Mouse (Mus musculus) c-Kit-positive CD71-positive TER-119-negative erythroid progenitor cells, embryonic 14.5 days (primary cell): ENCODE data around the gene Amz2.

Experiments
- DNase-seq: peaks from one replicate; pipeline ENCODE4 v3.0.0-alpha.2; 2013; ENCODE audit warnings: low read depth

Amz2 gene

DNA sequence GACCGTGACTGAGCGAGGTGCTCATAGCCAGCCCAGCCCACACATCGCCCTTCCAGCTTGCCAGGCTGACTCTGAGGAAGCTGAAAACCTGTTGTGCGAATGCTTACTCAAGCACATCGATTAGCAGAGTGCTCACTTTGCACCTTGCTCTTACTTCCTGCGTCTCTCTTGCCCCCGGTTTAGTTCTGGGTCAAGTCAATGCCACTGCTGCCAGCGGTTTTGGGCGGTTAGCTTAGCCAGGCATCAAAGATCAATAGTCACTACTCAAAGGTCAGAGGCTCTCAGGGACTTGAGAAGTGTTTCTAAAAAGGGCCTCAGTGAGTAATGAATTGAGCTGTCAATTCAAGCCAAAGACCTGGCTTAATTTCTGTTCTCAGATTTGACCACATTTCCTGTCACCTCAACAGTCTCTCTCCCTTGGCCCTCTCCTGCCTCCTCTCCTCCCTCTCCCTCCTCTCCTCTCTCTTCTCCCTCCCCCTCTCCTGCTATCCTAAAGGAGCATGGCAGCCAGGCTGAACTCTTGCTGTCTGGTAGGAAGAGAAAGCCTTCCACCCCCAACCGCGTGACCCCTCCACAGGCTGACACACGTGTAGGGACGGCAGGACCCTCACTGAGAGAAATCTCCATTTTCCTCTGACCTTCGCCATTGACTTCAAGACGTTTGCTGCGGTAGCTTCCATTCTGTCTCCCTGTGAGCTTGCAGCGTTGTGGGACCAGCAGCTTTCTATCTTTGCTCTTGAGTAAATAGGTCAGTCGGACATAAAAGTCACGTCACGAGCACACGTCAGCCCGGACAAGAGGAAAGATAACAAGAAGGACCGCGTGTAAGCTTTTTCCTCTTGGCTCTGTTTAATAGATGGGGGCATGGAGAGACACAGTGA, 69.4 kb downstream of the Amz2 start:
- no peak for DNase-seq

GRCm38 (mm10) chr11:109495771-109496474, 70.2 kb downstream of the Amz2 start:
- DNase-seq: no peak

DNA sequence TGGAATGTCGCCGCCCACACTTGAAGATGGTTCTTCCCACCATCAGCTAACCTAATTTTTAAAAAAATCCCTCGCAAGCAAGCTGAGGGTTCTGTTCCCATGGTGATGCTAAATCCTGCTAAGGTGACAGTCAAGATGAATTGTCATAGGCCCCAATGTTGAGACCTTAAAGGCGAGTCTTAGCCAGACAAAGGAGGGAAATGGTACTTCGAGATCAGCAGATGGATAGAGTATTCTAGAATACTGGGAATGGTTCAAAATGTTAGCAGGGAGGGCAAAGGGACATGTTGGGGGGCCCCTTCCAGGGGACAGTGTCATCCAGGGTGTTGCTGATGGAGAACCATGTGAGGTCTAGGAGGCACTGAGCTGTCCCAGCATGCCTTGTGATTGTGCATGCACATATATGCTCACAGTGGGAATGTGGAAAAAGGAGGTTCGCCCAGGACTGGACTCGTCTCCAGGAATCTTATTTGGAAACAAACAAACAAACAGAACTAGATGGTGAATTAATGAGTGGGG, 70.8 kb downstream of the Amz2 start:
- DNase-seq: no peak

DNA sequence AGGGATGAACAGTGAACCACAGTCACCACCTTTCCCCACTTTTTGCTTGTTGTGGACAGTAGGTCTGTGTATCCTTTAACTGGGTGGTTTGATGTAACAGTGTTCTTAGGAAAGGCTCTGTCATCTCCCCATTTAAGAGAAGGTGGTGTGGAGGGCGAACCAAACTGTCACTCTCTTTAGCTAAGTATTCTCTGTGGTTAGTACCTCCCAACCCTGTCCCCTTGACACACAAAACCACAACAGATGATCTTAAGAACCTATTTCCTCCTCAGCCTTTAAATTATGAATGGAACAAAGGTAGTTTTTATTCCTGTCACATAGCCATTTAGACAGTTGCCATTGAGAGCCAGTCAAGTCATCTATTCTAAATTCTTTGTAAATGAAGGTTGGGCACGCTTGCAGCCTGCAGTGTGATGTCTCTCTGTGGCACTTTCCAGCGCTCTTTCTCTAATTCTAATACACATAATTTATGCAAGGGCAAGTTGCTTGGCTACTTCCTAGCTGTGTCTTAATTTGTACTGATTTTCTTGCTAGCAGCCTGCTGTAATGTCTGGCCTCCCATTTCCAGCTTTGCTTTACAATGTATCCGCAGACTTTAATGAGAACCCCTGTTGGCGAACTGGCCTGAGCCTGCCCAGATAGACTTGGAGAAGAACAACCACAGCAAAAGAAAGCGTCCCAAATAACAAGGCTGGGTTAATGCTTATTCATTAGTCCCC, 71.4 kb downstream of the Amz2 start:
- DNase-seq: no peak

- DNase-seq: no peak
Measured at GRCm38 (mm10) chr11:109497990-109498389, 72.2 kb downstream of the Amz2 start.

DNA sequence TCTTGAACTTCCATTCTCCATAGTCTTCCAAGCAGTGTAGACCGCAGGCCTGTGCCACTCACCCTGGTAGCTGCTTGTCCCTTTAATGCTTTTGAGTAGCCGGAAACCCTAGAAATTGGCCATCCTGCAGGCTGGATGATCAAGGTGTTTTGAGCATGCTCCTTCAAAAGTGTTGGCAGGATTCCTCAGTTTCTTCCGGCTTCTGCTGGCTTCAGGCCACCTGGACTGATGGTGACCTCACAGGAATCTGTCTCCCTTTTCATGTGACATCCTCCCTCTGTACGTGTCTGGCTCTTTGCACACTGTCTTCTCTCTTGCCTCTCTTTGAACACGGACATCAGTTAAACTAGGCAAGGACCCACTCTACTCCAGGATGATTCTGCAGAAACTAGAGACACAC, 74.5 kb downstream of the Amz2 start:
- no peak for DNase-seq
